Mouse (Mus musculus): ENCODE measurements around the gene Ankrd13d.

The Ankrd13d gene

GRCm38 (mm10) chr19:4262756-4263155, 20.2 kb downstream of the Ankrd13d start:
- WGBS, result 67% methylated on average over 6 of the region's 6 CpGs

DNA sequence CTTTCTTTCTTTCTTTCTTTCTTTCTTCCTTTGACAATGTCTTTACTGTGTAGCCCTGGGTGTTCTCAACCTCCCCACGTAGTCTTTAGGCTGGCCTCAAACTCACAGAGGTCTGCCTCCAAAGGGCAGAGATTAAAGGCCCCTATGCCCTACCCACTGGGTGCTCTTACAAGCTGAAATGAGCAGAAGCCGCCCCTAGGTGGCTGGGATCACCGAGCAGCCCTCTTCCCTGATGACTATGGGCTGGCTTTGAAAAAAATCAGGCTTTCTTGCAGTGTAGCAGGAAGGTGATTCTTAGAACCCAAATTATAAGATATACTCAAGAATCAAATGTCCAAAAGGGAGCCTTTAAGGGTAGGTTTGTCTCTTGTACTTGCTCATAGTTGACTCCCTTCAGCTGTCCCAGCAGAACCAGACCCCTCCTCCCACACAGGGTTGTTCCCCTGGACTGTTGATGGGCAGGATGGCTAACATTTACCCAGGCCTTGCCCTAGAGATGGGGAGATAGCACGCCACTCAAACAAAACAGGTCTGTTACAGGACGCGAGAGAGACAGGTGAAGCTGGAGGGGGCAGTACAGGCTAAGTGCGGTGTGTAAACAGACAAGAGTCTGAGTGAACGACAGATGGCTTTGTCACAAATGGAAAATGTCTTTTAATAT, 21.8 kb downstream of the Ankrd13d start:
- 70% methylated on average over 8 of the region's 8 CpGs for whole genome bisulfite sequencing

DNA sequence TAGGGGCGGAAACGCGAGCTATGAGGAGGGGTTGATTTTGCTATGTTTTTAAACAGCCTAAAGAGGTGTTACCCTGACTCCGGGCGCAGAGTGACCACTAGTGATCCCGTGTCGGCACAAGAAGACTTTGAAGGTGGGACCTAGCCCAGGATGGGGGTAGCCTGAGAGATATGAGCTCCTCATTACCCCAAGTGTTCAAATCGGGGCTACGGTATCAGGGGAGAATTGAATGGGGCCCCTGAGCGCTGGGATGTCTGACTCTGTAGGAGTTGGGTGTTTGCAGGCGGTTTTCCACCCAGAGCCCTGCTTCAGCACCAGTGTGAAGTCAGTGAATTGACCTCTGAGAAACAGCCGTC, 25.1 kb downstream of the Ankrd13d start:
- WGBS, result 14% methylated on average over 12 of the region's 12 CpGs

DNA sequence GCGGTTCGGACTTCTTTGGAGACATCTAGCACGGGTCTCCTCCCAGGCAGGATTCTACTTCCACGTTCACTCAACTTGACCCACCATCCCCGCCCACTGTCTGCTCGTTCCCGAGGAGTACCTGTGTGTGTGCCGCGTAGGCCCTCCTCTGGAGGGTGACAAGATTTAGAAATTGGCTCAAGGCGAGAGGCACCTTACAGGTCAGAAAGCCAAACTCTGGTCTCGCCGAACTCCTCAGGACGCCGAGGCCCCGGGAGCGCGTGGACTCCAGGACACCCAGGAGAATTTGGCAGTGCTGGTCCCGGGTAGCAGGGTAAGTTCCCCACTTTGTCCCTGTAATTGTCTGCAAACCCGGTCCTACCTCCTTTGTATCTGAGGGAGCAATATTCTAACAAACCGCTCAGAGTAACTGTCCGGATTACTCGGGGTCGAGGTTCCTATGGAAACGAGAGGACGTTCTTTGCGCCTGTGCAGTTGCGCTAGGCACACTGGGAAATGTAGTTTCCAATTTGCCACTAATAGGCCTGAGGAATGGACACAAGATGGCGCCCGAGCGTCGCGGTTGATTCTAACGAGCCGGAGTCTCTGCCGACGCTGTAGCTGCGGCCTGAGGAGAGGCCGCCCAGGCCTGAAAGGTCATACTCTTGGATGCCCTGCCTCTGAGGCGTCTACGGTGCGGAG, 25.6 kb downstream of the Ankrd13d start:
- under 1% methylated on average over 41 of the region's 41 CpGs for WGBS

GRCm38 (mm10) chr19:4255583-4256162, 27.3 kb downstream of the Ankrd13d start:
- 80% methylated on average over 11 of the region's 11 CpGs for WGBS

DNA sequence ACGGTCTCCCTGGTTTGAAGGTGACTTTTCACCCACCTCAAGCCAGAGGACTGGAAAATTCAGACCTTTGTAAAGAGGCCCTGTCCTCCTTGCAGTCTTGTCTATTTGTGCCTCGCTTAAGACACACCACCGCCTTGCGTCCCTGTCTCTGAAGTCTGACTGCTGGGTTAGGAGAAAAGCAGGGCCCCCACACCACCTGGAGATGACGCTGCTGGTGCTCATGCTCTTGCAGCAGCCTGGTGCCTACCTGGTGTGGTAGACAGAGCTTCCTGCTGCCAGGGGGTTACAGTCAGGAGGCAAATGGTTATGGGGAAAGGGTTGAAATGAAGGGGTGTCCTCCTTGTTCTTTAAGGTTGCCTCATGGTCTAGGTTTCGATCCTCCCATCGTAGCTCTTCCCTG, 28.7 kb downstream of the Ankrd13d start:
- 93% methylated on average over 7 of the region's 7 CpGs for WGBS

- WGBS, result 95% methylated on average over 1 of the region's 1 CpGs
Measured at GRCm38 (mm10) chr19:4248683-4249082, 34.3 kb downstream of the Ankrd13d start.

DNA sequence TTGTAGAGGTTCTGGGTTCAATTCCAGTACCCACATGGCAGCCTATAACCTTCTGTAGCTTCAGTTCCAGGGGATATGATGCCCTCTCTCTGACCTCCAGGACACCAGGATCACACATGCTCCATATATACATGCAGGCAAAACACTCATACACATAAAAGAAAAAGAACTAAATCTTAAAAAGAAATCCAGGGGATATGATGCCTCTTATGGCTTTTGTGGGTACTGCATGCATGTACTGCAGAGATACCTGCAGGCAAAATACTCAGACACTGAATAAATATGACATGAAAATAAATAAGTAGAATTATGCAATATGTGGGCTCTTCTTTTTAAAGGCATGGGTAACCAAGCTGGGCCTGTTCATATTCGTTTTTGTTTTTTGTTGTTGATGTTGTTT, 35.9 kb downstream of the Ankrd13d start:
- 60% methylated on average over 1 of the region's 1 CpGs for WGBS

GRCm38 (mm10) chr19:4244775-4245174, 38.2 kb downstream of the Ankrd13d start:
- 96% methylated on average over 6 of the region's 6 CpGs for WGBS

GRCm38 (mm10) chr19:4242416-4242815, 40.5 kb downstream of the Ankrd13d start:
- 73% methylated on average over 3 of the region's 3 CpGs for WGBS

- WGBS, result 75% methylated on average over 8 of the region's 8 CpGs
Measured at GRCm38 (mm10) chr19:4240247-4240668, 42.7 kb downstream of the Ankrd13d start.

DNA sequence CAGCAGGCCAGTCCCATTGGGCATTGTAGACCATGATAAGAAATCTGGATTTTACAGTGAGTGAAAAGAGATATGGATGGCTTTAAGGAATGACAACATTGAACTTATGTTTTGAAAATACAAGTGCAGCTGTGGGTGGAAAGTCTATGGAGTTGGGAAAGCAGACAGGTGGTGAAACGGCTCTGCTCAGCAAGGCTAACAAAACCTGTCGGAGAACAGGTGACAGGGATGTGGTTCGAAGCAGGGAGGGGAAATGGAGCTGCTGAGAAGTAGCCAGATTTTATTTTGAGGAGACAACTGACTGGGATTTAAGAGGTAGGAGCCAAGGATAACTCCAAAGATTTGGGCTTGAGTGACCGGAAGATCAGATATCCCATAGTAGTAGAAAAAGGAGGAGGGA, 48.4 kb downstream of the Ankrd13d start:
- 50% methylated on average over 4 of the region's 4 CpGs for WGBS

GRCm38 (mm10) chr19:4232651-4233050, 50.3 kb downstream of the Ankrd13d start:
- WGBS, result 80% methylated on average over 7 of the region's 7 CpGs

DNA sequence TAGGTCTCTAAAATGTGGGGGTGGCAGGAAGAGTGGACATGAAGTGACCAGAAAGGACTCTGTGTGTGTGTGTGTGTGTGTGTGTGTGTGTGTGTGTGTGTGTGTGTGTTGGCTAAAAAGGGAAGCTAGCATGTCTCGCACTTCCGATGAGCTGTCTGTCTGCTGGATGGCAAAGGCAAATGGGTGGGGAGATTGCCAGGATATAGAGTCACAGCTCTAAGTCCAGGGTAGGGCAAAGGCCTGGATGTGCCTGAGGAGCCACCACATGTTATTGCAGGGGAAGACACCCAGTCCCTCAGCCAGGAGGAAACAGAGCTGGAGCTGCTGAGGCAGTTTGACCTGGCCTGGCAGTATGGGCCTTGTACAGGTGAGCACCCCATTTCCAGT, 50.8 kb downstream of the Ankrd13d start:
- WGBS, result 0% methylated on average over 2 of the region's 2 CpGs

- WGBS, result 7% methylated on average over 26 of the region's 26 CpGs
Measured at GRCm38 (mm10) chr19:4231253-4232185, 51.4 kb downstream of the Ankrd13d start, which contains the start of gene Pold4. Gene Pold4, plus strand, starts transcription at chr19:4231899.

DNA sequence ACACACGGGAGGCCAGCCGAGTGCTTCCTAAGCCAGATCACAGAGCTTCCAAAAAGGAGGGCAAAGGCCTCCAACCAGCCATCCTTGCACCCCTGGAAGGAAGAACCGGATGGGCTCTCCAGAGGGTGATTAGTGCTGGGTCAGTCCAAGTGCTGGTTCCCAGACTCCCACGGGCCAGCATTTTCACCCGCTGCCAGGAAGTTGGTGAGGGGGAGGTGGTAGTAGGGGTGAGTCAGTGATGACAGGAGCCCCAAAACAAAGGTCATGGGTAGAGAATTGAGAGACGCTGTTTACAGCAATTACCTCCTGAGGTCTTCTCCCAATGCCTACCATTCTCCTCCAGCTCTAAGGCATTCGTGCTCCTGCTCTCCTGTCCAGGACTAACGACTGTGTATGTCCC, 52.5 kb downstream of the Ankrd13d start:
- WGBS, result 56% methylated on average over 8 of the region's 8 CpGs

DNA sequence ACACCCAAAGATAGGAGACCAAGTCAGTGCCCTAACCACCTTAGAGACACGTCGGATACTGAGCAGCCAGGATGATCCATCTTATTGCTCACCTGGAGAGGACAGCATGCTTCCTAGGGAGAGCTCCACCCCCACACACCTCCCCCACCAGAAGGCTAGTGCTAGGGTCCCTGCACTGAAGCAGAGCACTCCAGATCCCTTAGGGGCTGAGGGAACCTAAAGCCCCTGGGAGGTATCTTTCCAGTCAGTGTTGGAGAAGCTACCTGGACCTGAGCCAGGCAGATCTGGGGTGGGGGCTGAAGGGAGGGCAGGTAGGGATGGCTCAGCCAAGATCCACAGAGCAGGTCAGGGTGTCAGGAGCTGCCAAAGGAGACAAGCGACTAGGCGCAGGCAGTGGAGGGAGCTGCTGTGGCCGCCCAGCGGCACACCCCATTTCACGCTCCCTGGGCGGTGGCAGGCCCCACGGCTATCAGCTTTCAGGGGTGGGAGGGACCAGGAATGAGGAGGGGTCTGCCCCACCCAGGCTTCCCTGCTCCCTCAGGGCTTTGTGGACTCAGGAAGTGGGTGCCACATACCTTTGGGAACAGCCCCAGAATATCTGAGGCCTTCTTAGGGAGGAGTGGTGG, 53.4 kb downstream of the Ankrd13d start:
- 75% methylated on average over 9 of the region's 9 CpGs for WGBS

DNA sequence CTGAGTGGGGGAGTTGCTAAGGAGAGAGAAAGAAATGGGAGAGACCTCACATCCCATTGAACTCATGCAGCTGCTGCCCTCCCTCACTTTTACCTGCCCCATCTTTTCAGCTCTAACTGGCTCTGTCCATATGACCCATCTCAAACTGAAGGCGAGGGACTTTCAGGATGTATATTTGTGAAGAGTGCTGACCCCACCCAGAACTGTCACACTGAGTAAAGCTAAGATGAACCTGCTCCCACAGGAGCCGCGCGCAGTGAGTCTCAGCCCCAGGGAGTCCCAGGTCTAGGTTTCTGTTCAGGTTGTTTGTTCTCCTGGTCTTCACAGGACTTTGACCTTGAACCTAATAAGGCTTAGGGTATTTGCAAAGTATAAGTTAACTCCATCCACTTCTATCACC, 54.0 kb downstream of the Ankrd13d start:
- 82% methylated on average over 4 of the region's 4 CpGs for WGBS

DNA sequence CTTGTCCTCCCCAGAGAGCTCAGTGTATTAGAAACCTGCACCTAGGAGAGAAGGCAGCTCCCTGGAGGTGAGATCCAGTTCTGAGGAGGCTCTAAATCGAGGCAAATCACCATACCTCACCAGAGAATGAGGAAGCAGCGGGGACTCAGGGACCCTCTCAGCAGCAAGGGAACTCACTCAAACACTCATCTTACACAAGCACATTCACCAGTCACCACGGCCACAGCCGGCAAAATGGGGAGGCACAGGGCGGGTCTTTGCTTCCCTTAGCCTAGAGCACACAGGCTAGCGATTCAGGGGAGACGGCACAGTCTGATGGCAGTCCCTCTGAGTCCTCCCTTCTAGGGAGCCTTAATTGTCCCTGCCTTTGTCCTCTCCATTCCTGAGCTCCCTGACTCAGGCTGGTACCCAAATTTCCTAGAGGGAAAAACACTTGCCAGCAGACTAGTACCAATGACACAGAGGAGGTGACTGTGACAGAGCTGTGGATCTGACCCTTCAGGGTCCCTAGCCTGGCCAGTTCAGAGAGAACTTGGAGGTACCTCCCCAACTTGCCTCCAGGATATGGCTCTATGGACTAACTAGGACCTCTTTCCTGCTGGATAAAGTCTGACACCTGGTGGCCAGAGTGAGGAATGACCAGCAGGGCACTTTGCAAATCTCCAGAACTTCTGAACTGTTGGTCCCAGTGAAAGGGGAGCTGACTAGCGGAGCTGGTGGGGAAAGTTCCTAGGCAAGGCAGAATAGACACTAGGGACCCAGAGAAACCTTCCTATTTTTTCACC, 54.9 kb downstream of the Ankrd13d start:
- WGBS, result 28% methylated on average over 8 of the region's 8 CpGs

GRCm38 (mm10) chr19:4227446-4227845, 55.5 kb downstream of the Ankrd13d start:
- WGBS, result 87% methylated on average over 5 of the region's 5 CpGs

GRCm38 (mm10) chr19:4226779-4227178, 56.2 kb downstream of the Ankrd13d start:
- 79% methylated on average over 7 of the region's 7 CpGs for WGBS
